Mouse (Mus musculus) ovary, adult 10 weeks (tissue): Measurements from ENCODE around the gene Rnf141. TPM values are rescaled to one million over a fixed set of nuclear protein-coding genes. Genes with fewer than 3 reads are reported as not detected.

Experiments
- polyA plus RNA-seq: library from polyadenylated mRNA; stranded (reverse); fragments of 350-450 nt; fragmentation: Illumina TruSeq; extraction: RNeasy Lipid Tissue Mini Kit (QIAGEN cat#74804); gene quantifications from one replicate; pipeline ENCODE4 v1.2.3, GENCODE M21; 2014

Gene Rnf141
- polyA plus RNA-seq: 99.2 TPM

DNA sequence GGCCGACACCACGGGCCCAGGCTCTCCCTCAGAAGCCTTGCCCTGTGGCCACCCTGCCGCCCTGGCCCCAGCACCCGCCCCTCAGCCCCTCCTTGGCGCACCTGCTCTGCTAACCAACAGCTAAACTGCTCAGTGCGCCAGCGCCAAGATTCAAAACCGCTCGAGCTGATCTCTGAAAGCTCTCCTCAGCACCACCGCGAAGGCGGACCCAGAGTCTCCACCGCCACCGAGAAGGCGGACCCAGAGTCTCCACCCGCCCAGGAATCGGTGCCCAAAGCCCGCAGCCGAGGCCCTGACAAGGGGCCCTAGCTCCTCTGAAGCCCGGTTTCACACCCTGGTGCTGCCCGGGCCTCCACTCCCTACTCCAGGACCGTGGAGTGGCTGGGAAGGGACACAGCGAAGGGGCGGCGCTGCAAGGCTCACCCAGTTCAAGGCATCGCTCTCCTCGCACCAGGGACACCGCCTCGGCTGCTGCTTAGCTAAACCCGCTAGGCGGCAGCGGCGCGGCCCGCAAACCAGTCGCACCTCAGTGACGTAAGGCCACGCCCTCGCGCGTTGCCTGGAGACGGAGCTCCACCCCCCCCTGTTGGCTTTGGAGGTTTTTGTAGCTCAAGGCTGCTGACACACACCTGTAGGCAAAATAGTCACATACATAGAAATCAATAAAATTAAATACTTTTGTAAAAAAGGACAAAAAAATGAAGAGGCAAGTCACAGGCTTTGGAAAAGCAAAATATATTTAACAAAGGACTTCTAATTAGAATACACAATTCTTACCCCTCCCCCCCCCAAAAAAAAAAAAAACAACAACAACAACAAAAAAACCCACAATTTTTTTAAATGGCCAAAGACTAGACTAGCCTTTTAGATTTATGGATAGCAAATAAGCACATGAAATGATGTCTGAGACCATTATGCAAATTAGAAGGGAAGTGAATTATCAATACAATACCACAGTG is at the start of gene Rnf141:
Rnf141 (minus strand) TSS at position 542 of the 959 bp plus-strand sequence.

GRCm38 (mm10) chr7:110862751-110863289 is 18.6 kb upstream of the Rnf141 start, which contains the start of gene Lyve1:
Gene Lyve1, minus strand, starts transcription at chr7:110863239.

GRCm38 (mm10) chr7:110768001-110768400 is 76.3 kb downstream of the Rnf141 start, which contains the start of gene Ampd3:
Gene Ampd3, plus strand, starts transcription at chr7:110768206.

Other genes with a start within 250 kb of the Rnf141 start
- 196 TPM for gene Sbf2, start 229.5 kb downstream of the Rnf141 start, polyA plus RNA-seq
- 7.8 TPM for gene Adm, start 216.8 kb downstream of the Rnf141 start, polyA plus RNA-seq
- gene Ampd3, start 76.3 kb downstream of the Rnf141 start, polyA plus RNA-seq: 33.7 TPM
- gene Lyve1, start 18.8 kb upstream of the Rnf141 start, polyA plus RNA-seq: 34.3 TPM
- gene Mrvi1, start 138.0 kb upstream of the Rnf141 start, polyA plus RNA-seq: 71.1 TPM
- gene Ctr9, start 184.5 kb upstream of the Rnf141 start, polyA plus RNA-seq: 58.3 TPM
- gene Eif4g2, start 238.6 kb upstream of the Rnf141 start, polyA plus RNA-seq: 3,044 TPM